Mouse (Mus musculus) neural tube, embryonic 14.5 days (tissue): ENCODE measurements around the gene Smu1. TPM values are rescaled to one million over a fixed set of nuclear protein-coding genes. Genes with fewer than 3 reads are reported as not detected.
A peak's percentile ranks its signal among the peaks of the same experiment; 100 is the strongest.
"Not testable (repeated sequence)": the region's sequence is repeated elsewhere in the genome, so short reads cannot be mapped to it uniquely, and the experiment has no call there.

Experiments
- ATAC-seq: fragments of 200-750 bp; cut with Nextera tagmentation; 2 replicates; pipeline ENCODE4 v1.8.0; 2017; ENCODE audit warnings: low read depth, mild to moderate bottlenecking, moderate TSS enrichment, moderate library complexity
- H3K27ac ChIP-seq: fragments of 300-500 bp; sonication (generic); 2 replicates; pipeline ENCODE4 v1.5.1; 2014; ENCODE audit warnings: low read depth, mild to moderate bottlenecking, control low read depth, low read length, moderate library complexity, mixed read lengths
- H3K27me3 ChIP-seq: fragments of 300-500 bp; sonication (generic); 2 replicates; pipeline ENCODE4 v1.6.1; 2014; ENCODE audit warnings: low read length; ENCODE audit not compliant: control insufficient read depth, insufficient read depth
- H3K36me3 ChIP-seq: fragments of 300-500 bp; sonication (generic); 2 replicates; pipeline ENCODE4 v1.6.1; 2014; ENCODE audit warnings: low read length, mixed read lengths; ENCODE audit not compliant: control insufficient read depth, insufficient read depth
- H3K4me1 ChIP-seq: fragments of 300-500 bp; sonication (generic); 2 replicates; pipeline ENCODE4 v1.6.1; 2014; ENCODE audit warnings: low read length; ENCODE audit not compliant: control insufficient read depth, insufficient read depth
- H3K4me2 ChIP-seq: fragments of 300-500 bp; sonication (generic); 2 replicates; pipeline ENCODE4 v1.6.1; 2014; ENCODE audit warnings: mild to moderate bottlenecking, low read depth, low read length, control low read depth
- H3K4me3 ChIP-seq: fragments of 300-500 bp; sonication (generic); 2 replicates; pipeline ENCODE4 v1.5.1; 2014; ENCODE audit warnings: low read depth, low read length, control low read depth, mixed read lengths
- H3K9ac ChIP-seq: fragments of 300-500 bp; sonication (generic); replicated peaks from 2 replicates; pipeline ENCODE4 v1.6.1; 2014; ENCODE audit warnings: low read depth, mild to moderate bottlenecking, control low read depth, low read length, mixed read lengths
- H3K9me3 ChIP-seq: fragments of 300-500 bp; sonication (generic); 2 replicates; pipeline ENCODE4 v1.6.1; 2016; ENCODE audit warnings: low read length; ENCODE audit not compliant: control insufficient read depth
- WGBS: fragments of 180-500 bp; shearing (Covaris S2); extraction: QIAGEN DNeasy Blood & Tissue Kit; methylation state at CpG from one replicate; pipeline ENCODE4 v1.1.7; 2014; 5-methylcytosine and 5-hydroxymethylcytosine counted together
- polyA plus RNA-seq: library from polyadenylated mRNA; unstranded; fragments of >200 nt; fragmentation: Nextera tagmentation; extraction: Ambion mirVana; gene quantifications from 2 replicates; pipeline ENCODE4 v1.2.1, GENCODE M21; 2014

Gene Smu1
- 117 and 125 TPM in 2 replicates for polyA plus RNA-seq

GRCm38 (mm10) chr4:40757780-40758420, at the start of gene Smu1:
Gene Smu1, minus strand, starts transcription at chr4:40757923.
- no peaks in the 10 kb centered on the region for H3K9me3 ChIP-seq
- H3K27ac ChIP-seq, result peak within 1 kb of the TSS; percentile 48; the same call in 1 of the 2 replicates
- ATAC-seq, result peak; percentile 99
- H3K36me3 ChIP-seq, result peaks cover 13% of the 10 kb centered on the region
- peak within 1 kb of the TSS; percentile 94 for H3K4me3 ChIP-seq
- H3K27me3 ChIP-seq, result no peaks in the 10 kb centered on the region
- H3K4me2 ChIP-seq, result peak within 1 kb of the TSS; percentile 73
- WGBS, result under 1% methylated on average over 40 of the region's 40 CpGs
- peak within 1 kb of the TSS; percentile 88 for H3K9ac ChIP-seq
- no peaks in the 10 kb centered on the region for H3K4me1 ChIP-seq

GRCm38 (mm10) chr4:40807382-40807781, 49.7 kb upstream of the Smu1 start:
- 89% methylated on average over 4 of the region's 4 CpGs for WGBS
- H3K27ac ChIP-seq, result no peak overlapping the region
- H3K9me3 ChIP-seq, result no peaks in the 10 kb centered on the region
- H3K36me3 ChIP-seq, result 0 out of 2 replicates have a peak, but pooled peaks cover 3% of the 10 kb centered on the region
- no peak overlapping the region for H3K4me3 ChIP-seq
- H3K9ac ChIP-seq, result no peak overlapping the region
- no peak for ATAC-seq
- H3K4me2 ChIP-seq, result no peak overlapping the region
- no peaks in the 10 kb centered on the region for H3K4me1 ChIP-seq
- H3K27me3 ChIP-seq, result no peaks in the 10 kb centered on the region

- Histone ChIP-seq H3K4me2 (no peak overlapping the region), H3K9me3 (no peaks in the 10 kb centered on the region), H3K9ac (no peak overlapping the region), H3K4me3 (no peak overlapping the region), H3K4me1 (no peaks in the 10 kb centered on the region), H3K27ac (no peak overlapping the region), H3K36me3 (0 out of 2 replicates have a peak, but pooled peaks cover 3% of the 10 kb centered on the region), H3K27me3 (no peaks in the 10 kb centered on the region)
- no peak for ATAC-seq
- 91% methylated on average over 8 of the region's 8 CpGs for WGBS
Observed at GRCm38 (mm10) chr4:40805401-40805800, 47.7 kb upstream of the Smu1 start.

GRCm38 (mm10) chr4:40802787-40803186, 45.1 kb upstream of the Smu1 start:
- Histone ChIP-seq H3K9ac (no peak overlapping the region), H3K36me3 (0 out of 2 replicates have a peak, but pooled peaks cover 3% of the 10 kb centered on the region), H3K9me3 (no peaks in the 10 kb centered on the region), H3K4me1 (no peaks in the 10 kb centered on the region), H3K27me3 (no peaks in the 10 kb centered on the region), H3K27ac (no peak overlapping the region), H3K4me2 (no peak overlapping the region), H3K4me3 (no peak overlapping the region)
- WGBS, result 92% methylated on average over 3 of the region's 3 CpGs
- ATAC-seq, result no peak

- Histone ChIP-seq H3K27me3 (no peaks in the 10 kb centered on the region), H3K9me3 (no peaks in the 10 kb centered on the region), H3K4me2 (no peak overlapping the region), H3K27ac (no peak overlapping the region), H3K36me3 (0 out of 2 replicates have a peak, but pooled peaks cover 3% of the 10 kb centered on the region), H3K4me1 (no peaks in the 10 kb centered on the region), H3K9ac (no peak overlapping the region), H3K4me3 (no peak overlapping the region)
- no peak for ATAC-seq
- 89% methylated on average over 4 of the region's 4 CpGs for WGBS
Observed at GRCm38 (mm10) chr4:40801908-40802307, 44.2 kb upstream of the Smu1 start.

- no peaks in the 10 kb centered on the region for H3K4me1 ChIP-seq
- no peaks in the 10 kb centered on the region for H3K36me3 ChIP-seq
- no peak for ATAC-seq
- WGBS, result 83% methylated on average over 3 of the region's 3 CpGs
- H3K27ac ChIP-seq, result no peak overlapping the region
- H3K27me3 ChIP-seq, result no peaks in the 10 kb centered on the region
- no peak overlapping the region for H3K4me2 ChIP-seq
- H3K4me3 ChIP-seq, result no peak overlapping the region
- no peak overlapping the region for H3K9ac ChIP-seq
- H3K9me3 ChIP-seq, result no peaks in the 10 kb centered on the region
Observed at GRCm38 (mm10) chr4:40800873-40801272, 43.1 kb upstream of the Smu1 start.

GRCm38 (mm10) chr4:40798833-40799555, 41.3 kb upstream of the Smu1 start:
- H3K4me3 ChIP-seq, H3K27ac ChIP-seq, H3K27me3 ChIP-seq, H3K4me2 ChIP-seq, H3K9ac ChIP-seq, H3K4me1 ChIP-seq, H3K9me3 ChIP-seq, H3K36me3 ChIP-seq, ATAC-seq: not testable (repeated sequence)
- 83% methylated on average over 2 of the region's 2 CpGs for WGBS

GRCm38 (mm10) chr4:40795761-40796160, 38.0 kb upstream of the Smu1 start:
- Histone ChIP-seq H3K4me1 (no peaks in the 10 kb centered on the region), H3K27me3 (no peaks in the 10 kb centered on the region), H3K9me3 (no peaks in the 10 kb centered on the region), H3K9ac (no peak overlapping the region), H3K27ac (no peak overlapping the region), H3K4me2 (no peak overlapping the region), H3K4me3 (no peak overlapping the region), H3K36me3 (no peaks in the 10 kb centered on the region)
- no peak for ATAC-seq
- 97% methylated on average over 3 of the region's 3 CpGs for WGBS

- Histone ChIP-seq H3K4me1 (no peaks in the 10 kb centered on the region), H3K4me3 (no peak overlapping the region), H3K9me3 (no peaks in the 10 kb centered on the region), H3K4me2 (no peak overlapping the region), H3K27ac (no peak overlapping the region), H3K9ac (no peak overlapping the region), H3K36me3 (no peaks in the 10 kb centered on the region), H3K27me3 (no peaks in the 10 kb centered on the region)
- no peak for ATAC-seq
Observed at GRCm38 (mm10) chr4:40794320-40794719, 36.6 kb upstream of the Smu1 start.
